Mouse (Mus musculus) mesoderm, embryonic 11.5 days (tissue): Measurements from ENCODE around the gene Tnfrsf1b.

ENCODE experiments used
- DNase-seq: peaks from one replicate; pipeline ENCODE4 v3.0.0-alpha.2; 2012; ENCODE audit warnings: low read depth, low spot score

Tnfrsf1b gene

GRCm38 (mm10) chr4:145220001-145220400 lies 26.7 kb downstream of the Tnfrsf1b start:
- DNase-seq, result no peak

- DNase-seq, result no peak
Measured at GRCm38 (mm10) chr4:145219240-145219985, 27.3 kb downstream of the Tnfrsf1b start.

GRCm38 (mm10) chr4:145217837-145218236 lies 28.8 kb downstream of the Tnfrsf1b start:
- DNase-seq, result no peak

GRCm38 (mm10) chr4:145217046-145217445 lies 29.6 kb downstream of the Tnfrsf1b start:
- no peak for DNase-seq

DNA sequence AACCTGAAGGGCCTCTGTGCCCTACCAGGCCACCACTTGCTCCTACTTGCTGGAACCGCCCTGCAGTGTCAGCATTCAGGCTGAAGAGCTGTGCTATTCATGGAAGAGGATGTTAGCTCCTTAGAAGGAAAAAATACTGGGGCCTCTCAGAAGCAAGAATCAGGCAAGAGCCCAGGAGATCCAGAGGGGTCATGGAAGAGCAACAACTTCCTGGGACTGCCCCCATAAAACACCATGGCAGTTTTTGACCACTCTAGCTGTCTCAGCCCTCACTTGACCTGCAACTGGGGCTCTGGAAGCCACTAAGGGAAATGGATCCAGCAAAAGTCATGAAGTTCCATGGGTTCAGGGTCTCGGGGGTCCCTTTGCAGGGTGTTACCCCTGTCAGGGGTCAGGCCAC lies 31.3 kb downstream of the Tnfrsf1b start:
- DNase-seq, result no peak

GRCm38 (mm10) chr4:145214786-145215174 lies 31.9 kb downstream of the Tnfrsf1b start:
- no peak for DNase-seq

DNA sequence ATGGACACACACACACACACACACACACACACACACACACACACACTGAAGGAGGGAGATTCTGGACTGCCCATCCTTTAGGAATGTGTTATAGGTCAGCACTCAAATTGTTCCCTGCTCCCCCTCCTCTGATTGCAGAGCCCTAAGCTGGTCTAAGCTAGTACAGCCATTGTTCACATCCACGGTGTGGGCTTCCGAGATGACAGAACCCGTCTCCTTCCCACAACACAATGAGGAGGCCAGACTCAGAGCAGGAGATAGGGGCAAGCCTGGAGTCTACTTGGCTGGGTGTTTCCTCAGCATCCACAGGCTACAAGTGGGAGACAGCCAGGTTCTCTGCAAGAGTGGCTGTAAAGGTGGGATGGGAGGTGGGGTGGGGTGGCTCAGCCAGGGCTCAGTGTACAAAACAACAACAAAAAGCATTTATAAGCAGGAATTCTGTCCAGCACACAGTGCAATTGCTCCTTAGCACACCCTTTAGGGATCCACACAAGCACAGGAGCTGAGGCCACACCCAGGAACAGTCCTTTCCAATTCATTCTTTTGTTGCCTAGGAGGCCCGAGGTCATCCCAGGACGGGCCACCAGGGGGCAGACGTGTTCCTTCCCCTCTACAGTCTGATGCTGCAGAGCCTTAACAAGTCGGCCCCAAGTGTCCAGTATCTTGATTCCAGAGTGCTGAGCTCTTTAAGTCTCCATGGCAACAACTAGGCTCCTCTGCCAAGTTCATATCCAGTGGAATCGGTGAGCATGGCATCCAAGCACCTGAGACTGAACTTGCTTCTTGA lies 32.5 kb downstream of the Tnfrsf1b start:
- peak; percentile 90 for DNase-seq

DNA sequence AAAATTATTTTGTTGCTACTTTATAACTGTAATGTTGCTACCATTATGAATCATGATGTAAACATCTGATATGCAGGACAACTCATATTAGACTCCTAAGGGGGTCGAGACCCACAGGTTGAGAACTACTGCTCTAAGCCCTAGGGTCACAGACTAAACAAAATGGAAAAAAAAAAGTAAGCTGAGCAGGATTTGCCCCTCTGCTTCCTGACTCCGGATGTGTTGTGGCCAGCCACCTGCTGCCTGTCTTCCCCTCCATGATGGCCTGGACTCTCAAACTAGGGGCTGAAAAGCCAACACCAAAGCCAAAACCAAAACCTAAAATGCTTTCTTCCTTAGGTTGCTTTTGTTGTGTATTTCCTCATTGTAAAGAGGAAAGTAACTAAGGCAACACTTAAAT lies 35.6 kb downstream of the Tnfrsf1b start:
- DNase-seq, result no peak

- DNase-seq, result no peak
Measured at GRCm38 (mm10) chr4:145210564-145210963, 36.1 kb downstream of the Tnfrsf1b start.

- peak; percentile 17 for DNase-seq
Measured at GRCm38 (mm10) chr4:145209690-145210088, 37.0 kb downstream of the Tnfrsf1b start.

- DNase-seq, result no peak
Measured at GRCm38 (mm10) chr4:145209076-145209689, 37.5 kb downstream of the Tnfrsf1b start.

- no peak for DNase-seq
Measured at GRCm38 (mm10) chr4:145207718-145208371, 38.8 kb downstream of the Tnfrsf1b start.

DNA sequence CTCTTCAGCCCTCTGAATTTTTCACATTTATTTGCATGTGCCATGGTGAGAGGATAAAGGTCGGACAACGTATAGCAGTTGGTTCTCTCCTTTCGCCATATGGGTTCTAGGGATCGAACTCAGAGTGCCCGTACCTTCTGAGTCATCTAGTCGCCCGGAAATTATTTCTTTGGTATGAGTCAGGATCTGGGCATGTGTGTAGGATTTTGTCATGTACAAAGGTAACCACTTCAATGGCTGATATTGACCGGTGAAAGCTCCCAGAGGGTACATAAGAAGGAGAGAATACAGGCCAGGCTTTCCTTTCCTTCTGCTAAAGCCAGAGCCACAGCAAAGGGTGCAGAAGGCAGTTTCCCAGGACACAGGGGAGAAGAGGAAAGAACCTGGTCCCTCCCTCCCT lies 41.9 kb downstream of the Tnfrsf1b start:
- DNase-seq, result no peak

DNA sequence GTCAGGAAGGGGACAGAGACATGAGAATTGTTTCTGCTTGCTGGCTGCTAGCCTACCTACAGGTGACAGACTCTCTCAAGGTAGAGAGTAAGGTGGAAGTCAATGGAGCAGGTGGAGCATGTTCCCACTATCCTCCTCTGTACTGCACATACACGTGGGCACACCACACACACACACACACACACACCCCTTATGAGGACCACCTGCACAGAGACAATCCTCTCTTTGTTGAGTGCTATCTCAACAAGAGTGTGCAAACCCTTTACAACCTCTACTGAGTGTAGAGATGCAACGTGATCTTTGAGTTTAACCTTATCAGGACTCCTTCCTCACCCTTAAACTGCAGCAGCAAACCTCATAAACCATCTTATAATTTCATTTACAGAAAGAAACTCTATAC lies 43.4 kb downstream of the Tnfrsf1b start:
- no peak for DNase-seq

DNA sequence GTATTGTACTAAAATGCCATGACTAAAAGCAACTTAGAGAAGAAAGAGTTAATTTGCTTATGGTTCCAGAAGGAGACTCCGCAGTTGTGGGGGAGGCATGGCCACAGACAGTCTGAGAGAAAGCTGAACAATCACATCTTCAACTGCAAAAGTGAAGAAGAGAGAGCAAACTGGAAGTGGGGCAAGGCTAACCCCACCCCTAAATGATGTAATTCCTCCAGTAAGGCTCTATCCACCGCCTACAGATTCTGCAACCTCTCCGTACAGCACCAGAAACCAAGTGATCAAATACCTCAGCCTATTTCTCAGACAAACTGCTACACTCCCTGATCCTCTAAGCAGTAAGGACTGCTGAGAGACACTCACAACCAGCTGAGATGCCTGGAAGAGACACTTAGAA lies 45.2 kb downstream of the Tnfrsf1b start:
- no peak for DNase-seq

- no peak for DNase-seq
Measured at GRCm38 (mm10) chr4:145199982-145200699, 46.5 kb downstream of the Tnfrsf1b start.

DNA sequence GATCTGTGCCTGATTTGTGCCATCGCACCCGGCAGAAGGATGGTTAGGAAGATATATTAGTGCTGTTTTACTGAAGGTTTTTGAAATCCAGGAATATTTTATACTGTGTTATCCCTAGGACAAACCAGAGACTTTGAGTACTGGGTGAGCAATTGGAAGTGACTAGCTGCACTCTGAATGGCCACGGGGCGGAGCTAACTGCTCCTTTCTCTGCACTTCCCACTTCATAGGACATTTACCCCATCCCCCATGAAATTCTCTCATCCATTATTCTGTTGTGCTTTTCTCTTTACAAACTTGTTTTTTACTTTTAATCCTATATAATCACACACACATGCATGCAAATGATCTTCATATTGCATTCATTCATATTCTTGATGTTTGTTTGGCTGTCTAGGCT lies 50.1 kb downstream of the Tnfrsf1b start:
- DNase-seq, result no peak

GRCm38 (mm10) chr4:145195172-145195571 lies 51.5 kb downstream of the Tnfrsf1b start:
- no peak for DNase-seq

GRCm38 (mm10) chr4:145194559-145195162 lies 52.0 kb downstream of the Tnfrsf1b start, which contains the start of gene Vps13d:
TSS of gene Vps13d (minus strand) at chr4:145195005.
- peak; percentile 94 for DNase-seq

DNA sequence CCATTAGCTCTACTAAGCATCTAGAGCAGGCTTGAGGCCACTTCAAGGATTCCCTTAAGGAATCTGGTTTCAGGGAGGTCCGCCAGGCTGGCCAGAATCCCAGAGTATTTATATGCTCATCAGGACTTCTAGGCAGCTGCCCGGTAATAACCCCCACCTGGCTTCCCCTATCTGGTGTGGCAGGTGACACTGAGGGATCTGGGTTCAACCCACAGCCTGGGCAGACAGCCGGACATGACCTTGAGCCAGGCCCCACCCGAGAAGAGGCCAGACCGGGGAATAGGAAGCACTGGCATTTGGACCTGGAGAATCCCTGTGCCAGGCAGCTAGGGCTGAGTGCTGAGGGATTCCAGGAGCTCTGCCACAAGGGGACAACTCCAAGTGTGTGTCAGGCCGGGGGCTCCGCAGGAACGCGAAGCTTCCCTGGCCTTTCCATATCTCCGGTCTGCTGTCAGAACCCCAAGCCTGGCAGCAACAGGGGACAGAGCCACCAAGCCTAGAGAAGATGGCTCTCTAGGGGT lies 52.6 kb downstream of the Tnfrsf1b start:
- DNase-seq, result peak; percentile 25

- DNase-seq, result no peak
Measured at GRCm38 (mm10) chr4:145193406-145193805, 53.3 kb downstream of the Tnfrsf1b start.
